Mouse (Mus musculus): ENCODE data around the gene Kank1.

The Kank1 gene

GRCm38 (mm10) chr19:25400212-25400913 is 163.6 kb downstream of the Kank1 start:
- no peak for DNase-seq (ENCODE audit: extremely low read depth, insufficient read length, low spot score)

- no peak for DNase-seq (ENCODE audit: extremely low read depth, insufficient read length, low spot score)
Measured at GRCm38 (mm10) chr19:25401521-25401920, 164.7 kb downstream of the Kank1 start.

DNA sequence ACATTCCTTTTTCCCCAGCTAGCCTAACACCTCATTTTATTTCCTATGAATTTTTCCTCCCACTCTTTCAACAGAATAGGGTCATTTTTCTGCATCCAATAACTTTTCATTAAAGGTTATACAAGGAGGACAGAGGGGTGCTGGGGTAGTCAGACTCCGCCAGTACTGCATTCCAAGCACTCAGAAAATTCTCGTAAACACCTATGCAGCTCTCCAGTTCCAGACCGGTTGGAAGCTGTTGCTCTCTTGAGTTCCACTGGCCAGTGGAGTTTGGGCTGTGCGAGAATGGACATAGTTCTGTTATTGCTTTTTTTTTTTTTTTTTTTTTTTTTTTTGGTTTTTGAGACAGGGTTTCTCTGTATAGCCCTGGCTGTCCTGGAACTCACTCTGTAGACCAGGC is 167.4 kb downstream of the Kank1 start:
- no peak for DNase-seq (ENCODE audit: extremely low read depth, insufficient read length, low spot score)

GRCm38 (mm10) chr19:25405987-25406386 is 169.2 kb downstream of the Kank1 start:
- no peak for DNase-seq (ENCODE audit: extremely low read depth, insufficient read length, low spot score)

GRCm38 (mm10) chr19:25406481-25407184 is 169.9 kb downstream of the Kank1 start:
- DNase-seq (ENCODE audit: extremely low read depth, insufficient read length, low spot score): peak; percentile 94

DNA sequence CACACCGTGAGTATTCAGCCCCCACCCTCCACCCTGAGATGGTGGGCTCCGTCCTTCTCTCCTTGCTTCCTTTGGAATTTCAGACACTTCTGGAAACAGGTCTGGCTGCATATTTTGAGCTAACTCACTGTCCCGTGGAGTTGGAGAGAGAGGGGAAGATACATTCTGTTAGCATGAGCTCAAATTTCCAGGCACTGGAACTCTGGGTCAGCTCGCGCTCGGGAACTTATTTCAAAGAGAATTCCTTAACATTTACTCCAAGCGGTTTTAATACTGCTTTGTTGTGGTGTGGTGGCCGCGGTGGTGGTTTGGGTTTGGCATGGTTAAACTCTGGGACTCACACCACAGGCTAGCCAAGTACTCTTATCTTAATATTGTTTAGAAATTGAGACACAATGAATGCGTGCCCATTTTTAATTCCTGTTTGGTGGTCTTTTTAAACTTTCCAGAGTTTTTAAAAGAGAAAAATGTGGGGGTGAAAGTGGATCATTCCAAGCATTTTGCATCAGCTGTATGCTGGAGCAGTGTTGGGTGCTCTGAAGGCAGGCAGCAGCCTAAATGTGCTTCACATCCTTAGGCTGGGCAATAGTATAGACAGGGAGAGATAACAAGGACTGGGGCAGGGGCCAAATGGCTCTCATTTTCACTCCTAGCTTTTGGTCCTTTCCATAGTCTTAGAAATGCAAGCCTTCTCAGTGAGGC is 170.6 kb downstream of the Kank1 start:
- no peak for DNase-seq (ENCODE audit: extremely low read depth, insufficient read length, low spot score)

GRCm38 (mm10) chr19:25407887-25408236 is 171.1 kb downstream of the Kank1 start:
- no peak for DNase-seq (ENCODE audit: extremely low read depth, insufficient read length, low spot score)

- no peak for DNase-seq (ENCODE audit: extremely low read depth, insufficient read length, low spot score)
Measured at GRCm38 (mm10) chr19:25409239-25409638, 172.5 kb downstream of the Kank1 start.

DNA sequence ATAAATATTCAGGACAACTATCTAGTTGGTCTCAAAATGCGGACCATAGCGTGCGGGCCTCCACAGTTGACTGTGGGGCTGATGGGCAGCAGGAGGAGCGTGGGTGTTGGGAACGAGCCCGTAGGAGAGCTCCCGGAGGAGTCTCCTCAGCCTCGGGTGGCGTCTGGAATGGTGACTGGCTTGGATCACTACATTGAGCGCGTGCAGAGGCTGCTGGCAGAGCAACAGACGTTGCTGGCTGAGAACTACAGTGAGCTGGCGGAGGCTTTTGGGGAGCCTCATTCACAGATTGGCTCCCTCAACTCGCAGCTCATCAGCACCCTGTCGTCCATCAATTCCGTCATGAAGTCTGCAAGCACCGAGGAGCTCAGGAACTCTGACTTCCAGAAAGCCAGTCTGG is 174.6 kb downstream of the Kank1 start:
- no peak for DNase-seq (ENCODE audit: extremely low read depth, insufficient read length, low spot score)

- DNase-seq (ENCODE audit: extremely low read depth, insufficient read length, low spot score): no peak
Measured at GRCm38 (mm10) chr19:25415448-25415847, 178.7 kb downstream of the Kank1 start.

- DNase-seq (ENCODE audit: extremely low read depth, insufficient read length, low spot score): no peak
Measured at GRCm38 (mm10) chr19:25417671-25418070, 180.9 kb downstream of the Kank1 start.

DNA sequence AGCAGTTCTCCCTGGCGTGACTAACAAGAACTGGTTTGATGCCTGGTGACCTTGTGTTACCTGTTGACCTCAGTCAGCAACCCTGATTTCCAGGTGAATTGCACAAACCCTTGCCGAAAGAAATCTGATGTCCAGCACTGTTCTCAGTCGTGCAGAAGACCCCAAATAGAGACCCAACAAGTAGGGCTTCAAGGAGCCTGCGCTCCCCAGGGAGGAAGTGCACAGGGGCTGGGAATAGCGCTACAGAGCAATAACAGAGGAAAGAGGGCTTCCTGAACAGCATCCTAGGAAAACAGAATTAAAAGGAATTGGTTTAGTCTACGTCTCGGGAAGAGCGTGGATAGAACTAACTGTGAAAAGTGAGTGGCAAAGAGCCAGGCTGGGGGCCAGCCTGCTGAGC is 183.2 kb downstream of the Kank1 start:
- no peak for DNase-seq (ENCODE audit: extremely low read depth, insufficient read length, low spot score)

GRCm38 (mm10) chr19:25422096-25422495 is 185.3 kb downstream of the Kank1 start:
- no peak for DNase-seq (ENCODE audit: extremely low read depth, insufficient read length, low spot score)

- no peak for DNase-seq (ENCODE audit: extremely low read depth, insufficient read length, low spot score)
Measured at GRCm38 (mm10) chr19:25423371-25423770, 186.6 kb downstream of the Kank1 start.

- DNase-seq (ENCODE audit: extremely low read depth, insufficient read length, low spot score): no peak
Measured at GRCm38 (mm10) chr19:25426431-25426830, 189.7 kb downstream of the Kank1 start.

DNA sequence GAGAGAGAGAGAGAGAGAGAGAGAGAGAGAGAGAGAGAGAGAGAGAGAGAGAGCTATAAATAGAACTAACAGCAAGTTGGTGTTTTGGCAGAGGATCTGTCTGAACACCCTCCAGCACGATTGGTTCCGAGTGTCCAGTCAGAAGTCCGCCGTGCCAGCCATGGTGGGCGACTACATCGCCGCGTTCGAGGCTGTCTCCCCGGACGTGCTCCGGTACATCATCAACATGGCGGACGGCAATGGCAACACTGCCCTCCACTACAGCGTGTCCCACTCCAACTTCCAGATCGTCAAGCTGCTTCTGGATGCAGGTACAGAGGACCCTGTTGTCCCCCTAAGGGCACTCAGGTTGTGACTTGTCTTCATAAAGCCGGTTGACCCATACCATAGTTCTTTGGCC is 191.1 kb downstream of the Kank1 start:
- DNase-seq (ENCODE audit: extremely low read depth, insufficient read length, low spot score): peak; percentile 30

- peak; percentile 67 for DNase-seq (ENCODE audit: extremely low read depth, insufficient read length, low spot score)
Measured at GRCm38 (mm10) chr19:25428338-25428962, 191.7 kb downstream of the Kank1 start.

DNA sequence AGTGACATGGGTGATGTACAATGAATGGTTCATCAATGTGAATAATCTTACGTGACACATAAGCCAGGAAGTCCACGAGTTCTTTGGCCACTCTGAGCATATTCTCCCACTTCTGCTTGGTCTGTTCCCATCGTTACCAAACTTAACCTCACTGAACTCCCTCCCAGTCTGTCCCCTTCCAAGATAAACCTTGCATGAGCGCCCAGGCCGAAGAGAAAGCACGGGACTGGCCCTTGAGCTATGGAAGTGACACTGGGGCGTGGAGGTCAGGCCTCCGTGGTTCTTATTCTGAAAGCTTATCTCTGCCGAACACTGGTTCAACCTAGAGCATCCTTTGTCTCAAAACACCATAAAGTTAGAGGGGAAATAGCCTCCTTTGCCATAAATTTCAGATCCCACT is 194.7 kb downstream of the Kank1 start:
- DNase-seq (ENCODE audit: extremely low read depth, insufficient read length, low spot score): no peak

DNA sequence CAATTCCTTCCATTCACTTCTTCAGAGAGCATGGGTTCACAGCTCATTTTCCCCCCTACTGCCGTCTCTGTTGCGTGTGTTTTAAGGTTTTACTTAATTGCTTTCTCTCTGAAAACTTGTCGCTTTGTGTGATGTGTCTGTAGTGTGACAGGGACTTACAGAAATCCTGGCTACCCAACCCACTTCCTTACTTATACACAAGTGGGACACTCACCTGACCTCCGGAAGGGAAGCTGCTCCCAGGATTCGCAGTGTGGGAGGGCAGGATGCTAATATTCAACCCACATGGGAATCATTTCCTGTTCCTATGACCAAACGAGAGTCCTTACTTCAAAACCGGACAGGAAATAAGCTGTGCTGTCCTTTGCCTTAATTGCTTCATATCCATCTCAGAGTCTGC is 195.1 kb downstream of the Kank1 start:
- no peak for DNase-seq (ENCODE audit: extremely low read depth, insufficient read length, low spot score)

DNA sequence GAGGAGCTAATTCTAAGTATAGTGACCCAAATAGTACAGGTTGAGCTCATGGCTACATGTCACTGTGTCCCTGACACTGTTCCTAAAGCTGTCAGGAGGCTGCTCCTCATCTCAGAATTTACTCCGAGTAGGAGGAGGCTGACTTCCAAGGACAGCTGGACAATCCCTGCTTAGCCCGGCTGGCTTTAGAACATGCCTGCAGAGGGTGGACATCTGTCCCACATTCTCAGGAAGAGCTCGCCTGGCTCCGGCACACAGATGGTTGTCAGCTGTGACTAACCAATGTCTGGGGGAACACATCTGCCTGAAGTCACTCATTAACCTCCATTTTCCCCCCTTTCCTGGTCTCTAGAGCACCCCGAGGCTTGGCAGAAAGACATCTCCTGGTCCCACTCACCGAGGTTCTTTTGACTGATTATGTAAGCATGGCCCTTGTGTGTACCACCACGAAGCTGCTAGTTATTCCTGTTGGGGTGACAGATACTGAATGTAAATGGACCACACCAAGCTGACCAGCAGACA is 196.5 kb downstream of the Kank1 start:
- no peak for DNase-seq (ENCODE audit: extremely low read depth, insufficient read length, low spot score)

- no peak for DNase-seq (ENCODE audit: extremely low read depth, insufficient read length, low spot score)
Measured at GRCm38 (mm10) chr19:25434345-25434744, 197.6 kb downstream of the Kank1 start.

Measured in 3134 (cell line).